22 mouse cellular contexts compared by ENCODE assay signal in genomic region chr3:28435478-28435877, GRCm38 (mm10).
A peak's percentile ranks its signal among the peaks of the same experiment; 100 is the strongest.
DNase-seq lines count a peak whose midpoint lies in the region; ATAC-seq and TF ChIP-seq lines count a peak whose summit lies in the region.
"Had no signal": no experiment of that assay in that cellular context is flagged by ENCODE, and none has a peak within 500 bp of the region (broad histone marks: within the 10 kb centered on the region; RNA-seq: fewer than 3 reads in every experiment).

No protein-coding gene starts in this region.

- no peaks in the 10 kb centered on the region for H3K27me3 ChIP-seq in heart, embryonic 10.5 days (ENCODE audit: insufficient read depth, poor library complexity, severe bottlenecking)
- H3K27me3 ChIP-seq: embryonic facial prominence, embryonic 13.5 days; embryonic facial prominence, embryonic 15.5 days; forebrain, embryonic 13.5 days; forebrain, embryonic 15.5 days had no signal

- no peaks in the 10 kb centered on the region for H3K36me3 ChIP-seq in heart, embryonic 10.5 days
- H3K36me3 ChIP-seq: embryonic facial prominence, embryonic 13.5 days; embryonic facial prominence, embryonic 15.5 days; forebrain, embryonic 10.5 days; forebrain, embryonic 15.5 days had no signal

- peak overlapping the region; percentile 83 for H3K27ac ChIP-seq in gastrocnemius, adult 2 months
- H3K27ac ChIP-seq in heart, embryonic 10.5 days = no peak overlapping the region
- H3K27ac ChIP-seq: embryonic facial prominence, embryonic 13.5 days; embryonic facial prominence, embryonic 15.5 days; forebrain, embryonic 10.5 days; forebrain, embryonic 13.5 days; forebrain, embryonic 15.5 days had no signal

- no peak for TF ChIP-seq CTCF in gastrocnemius, adult 2 months (IDR thresholded peaks at IDR 0.05)

- no peak for DNase-seq in frontal cortex, adult 2 months (ENCODE audit: extremely low spot score in 1 of 2, low spot score in 1 of 2)
- peak; percentile 54 for DNase-seq in gastrocnemius, adult 2 months
- no peak for DNase-seq in gastrocnemius, postnatal 25 days
- DNase-seq in heart, embryonic 10.5 days (ENCODE audit: low spot score) = peak; percentile 19
- DNase-seq in heart, postnatal 36 days = no peak
- peak; percentile 23 for DNase-seq in skeletal muscle tissue, adult 2 months (ENCODE audit: low read depth, low spot score)
- DNase-seq in embryo, embryonic 11 days = no peak
- DNase-seq: adrenal gland, adult 2 months; adrenal gland, postnatal 10 days; adrenal gland, postnatal 25 days; cerebellum, adult 11-12 months; cerebellum, adult 2 months; cerebellum, adult 9-10 months; cerebellum, postnatal 10 days; cerebellum, postnatal 25 days had no signal

- ATAC-seq in frontal cortex, adult (ENCODE audit: low TSS enrichment) = peak; percentile 72
- ATAC-seq: forebrain, embryonic 13.5 days; forebrain, embryonic 15.5 days had no signal

- intact Hi-C loops in gastrocnemius, adult 2 months (cut with DNase I) = no loop called here
- intact Hi-C loops in heart, postnatal 36 days (cut with DNase I) = no loop called here

- WGBS in heart, embryonic 10.5 days = 78% methylated on average over 5 of the region's 5 CpGs

- H3K9me3 ChIP-seq in heart, embryonic 10.5 days = no peaks in the 10 kb centered on the region
- H3K9me3 ChIP-seq: embryonic facial prominence, embryonic 13.5 days; embryonic facial prominence, embryonic 15.5 days; forebrain, embryonic 10.5 days; forebrain, embryonic 13.5 days; forebrain, embryonic 15.5 days had no signal

- H3K4me3 ChIP-seq in gastrocnemius, adult 2 months = no peak overlapping the region
- H3K4me3 ChIP-seq in heart, embryonic 10.5 days = no peak overlapping the region
- H3K4me3 ChIP-seq: embryonic facial prominence, embryonic 13.5 days; embryonic facial prominence, embryonic 15.5 days; erythroblast, embryonic 14.5 days; forebrain, embryonic 10.5 days; forebrain, embryonic 13.5 days; forebrain, embryonic 15.5 days had no signal

- H3K4me1 ChIP-seq in heart, embryonic 10.5 days = peaks cover 5% of the 10 kb centered on the region; the same call in 1 of the 2 replicates
- H3K4me1 ChIP-seq: embryonic facial prominence, embryonic 13.5 days; embryonic facial prominence, embryonic 15.5 days; forebrain, embryonic 10.5 days; forebrain, embryonic 15.5 days had no signal

Comparison
In these comparisons a context has a peak if more than half of its experiments do, and no peak if none do; other contexts are left out.
1. DNase-seq: peak in gastrocnemius, adult 2 months (single experiment), heart, embryonic 10.5 days (single experiment) and skeletal muscle tissue, adult 2 months (single experiment); none in frontal cortex, adult 2 months (0 of 2), gastrocnemius, postnatal 25 days (single experiment), heart, postnatal 36 days (0 of 2) and embryo, embryonic 11 days (single experiment).